Mouse (Mus musculus) G1E (cell line): ENCODE measurements around the gene Ttc38.

Experiments
- CTCF ChIP-seq: IDR thresholded peaks from 2 replicates; pipeline ENCODE4 v1.5.1; 2012; ENCODE audit warnings: low read depth, low read length, inconsistent platforms, mixed read lengths
- GATA1 ChIP-seq: IDR thresholded peaks from 2 replicates; pipeline ENCODE4 v1.6.1; 2012; ENCODE audit warnings: borderline replicate concordance, low read length, inconsistent platforms, mixed read lengths
- GATA2 ChIP-seq: IDR thresholded peaks from 2 replicates; pipeline ENCODE4 v1.6.1; 2012; ENCODE audit warnings: low read depth, low read length, inconsistent platforms, borderline replicate concordance
- POLR2AphosphoS5 ChIP-seq: IDR thresholded peaks from 2 replicates; pipeline ENCODE4 v1.6.1; 2012; ENCODE audit warnings: low read depth, low read length, inconsistent platforms; ENCODE audit not compliant: insufficient replicate concordance
- TAL1 ChIP-seq: conservative IDR thresholded peaks from 2 replicates; pipeline ENCODE4 v1.6.1; 2012; ENCODE audit warnings: low read depth, low read length, inconsistent platforms, mixed read lengths

GRCm38 (mm10) chr15:85845071-85845470, 13.0 kb downstream of the Ttc38 start:
- TF ChIP-seq CTCF (no peak), GATA1 (no peak), POLR2AphosphoS5 (no peak), TAL1 (no peak), GATA2 (no peak)
